Mouse (Mus musculus): ENCODE data around the gene Notum.

Gene Notum

GRCm38 (mm10) chr11:120673594-120674122 is 12.7 kb upstream of the Notum start:
- no peak for DNase-seq (ENCODE audit: low spot score)

GRCm38 (mm10) chr11:120672687-120673593 is 12.0 kb upstream of the Notum start, which contains the start of gene Aspscr1:
TSS of gene Aspscr1 (plus strand) at chr11:120672973.
- peak; percentile 92 for DNase-seq (ENCODE audit: low spot score)

GRCm38 (mm10) chr11:120666617-120667016 is 5.6 kb upstream of the Notum start:
- DNase-seq (ENCODE audit: low spot score) = no peak

- DNase-seq (ENCODE audit: low spot score) = no peak
Observed at GRCm38 (mm10) chr11:120665406-120665805, 4.4 kb upstream of the Notum start.

- no peak for DNase-seq (ENCODE audit: low spot score)
Observed at GRCm38 (mm10) chr11:120663714-120664113, 2.7 kb upstream of the Notum start.

- no peak for DNase-seq (ENCODE audit: low spot score)
Observed at GRCm38 (mm10) chr11:120662759-120663158, 1.8 kb upstream of the Notum start.

- no peak for DNase-seq (ENCODE audit: low spot score)
Observed at GRCm38 (mm10) chr11:120660301-120661075, 487 bp downstream of the Notum start.

- DNase-seq (ENCODE audit: low spot score) = no peak
Observed at GRCm38 (mm10) chr11:120659509-120660300, 1.3 kb downstream of the Notum start.

GRCm38 (mm10) chr11:120658876-120659410 is 2.0 kb downstream of the Notum start:
- no peak for DNase-seq (ENCODE audit: low spot score)

GRCm38 (mm10) chr11:120657301-120657700 is 3.7 kb downstream of the Notum start:
- no peak for DNase-seq (ENCODE audit: low spot score)

- DNase-seq (ENCODE audit: low spot score) = no peak
Observed at GRCm38 (mm10) chr11:120654741-120655140, 6.2 kb downstream of the Notum start.

- no peak for DNase-seq (ENCODE audit: low spot score)
Observed at GRCm38 (mm10) chr11:120651872-120652271, 9.1 kb downstream of the Notum start.

- DNase-seq (ENCODE audit: low spot score) = no peak
Observed at GRCm38 (mm10) chr11:120648001-120648476, 12.9 kb downstream of the Notum start, which contains the start of gene Myadml2. TSS of gene Myadml2 (minus strand) at chr11:120648158.

GRCm38 (mm10) chr11:120647047-120647830 is 13.7 kb downstream of the Notum start:
- DNase-seq (ENCODE audit: low spot score) = no peak

- DNase-seq (ENCODE audit: low spot score) = peak; percentile 89
Observed at GRCm38 (mm10) chr11:120643601-120643987, 17.4 kb downstream of the Notum start, which contains the start of gene Pycr1. TSS of gene Pycr1 (minus strand) at chr11:120643769.

GRCm38 (mm10) chr11:120642939-120643600 is 17.9 kb downstream of the Notum start:
- DNase-seq (ENCODE audit: low spot score) = no peak

- no peak for DNase-seq (ENCODE audit: low spot score)
Observed at GRCm38 (mm10) chr11:120641869-120642268, 19.1 kb downstream of the Notum start.

GRCm38 (mm10) chr11:120641255-120641654 is 19.7 kb downstream of the Notum start:
- no peak for DNase-seq (ENCODE audit: low spot score)

GRCm38 (mm10) chr11:120634810-120635209 is 26.2 kb downstream of the Notum start:
- DNase-seq (ENCODE audit: low spot score) = no peak

All from ovary, adult 18-20 months (tissue).